Mouse (Mus musculus) midbrain, embryonic 11.5 days (tissue): ENCODE data around the gene Rtl8b. TPM values are rescaled to one million over a fixed set of nuclear protein-coding genes. Genes with fewer than 3 reads are reported as not detected.
"Not testable (repeated sequence)": the region's sequence is repeated elsewhere in the genome, so short reads cannot be mapped to it uniquely, and the experiment has no call there.

Experiments used
- ATAC-seq: fragments of 200-750 bp; cut with Nextera tagmentation; 2 replicates; pipeline ENCODE4 v1.8.0; 2017; ENCODE audit warnings: moderate TSS enrichment, moderate library complexity; ENCODE audit not compliant: low FRiP score
- DNase-seq: peaks from one replicate; pipeline ENCODE4 v3.0.0; 2015; ENCODE audit warnings: low spot score; ENCODE audit errors: missing footprints
- H3K27ac ChIP-seq: fragments of 300-500 bp; sonication (generic); 2 replicates; pipeline ENCODE4 v1.5.1; 2014; ENCODE audit warnings: low read depth, low read length
- H3K27me3 ChIP-seq: fragments of 300-500 bp; sonication (generic); 2 replicates; pipeline ENCODE4 v1.6.1; 2014; ENCODE audit warnings: mild to moderate bottlenecking, low read length, moderate library complexity, mixed read lengths; ENCODE audit not compliant: control insufficient read depth, insufficient read depth
- H3K36me3 ChIP-seq: fragments of 300-500 bp; sonication (generic); 2 replicates; pipeline ENCODE4 v1.6.1; 2014; ENCODE audit warnings: mild to moderate bottlenecking, low read length, moderate library complexity, mixed read lengths; ENCODE audit not compliant: control insufficient read depth, insufficient read depth
- H3K4me1 ChIP-seq: fragments of 300-500 bp; sonication (generic); 2 replicates; pipeline ENCODE4 v1.6.1; 2014; ENCODE audit warnings: low read length; ENCODE audit not compliant: control insufficient read depth, insufficient read depth
- H3K4me2 ChIP-seq: fragments of 300-500 bp; sonication (generic); 2 replicates; pipeline ENCODE4 v1.6.1; 2014; ENCODE audit warnings: mild to moderate bottlenecking, moderate library complexity
- H3K4me3 ChIP-seq: fragments of 300-500 bp; sonication (generic); 2 replicates; pipeline ENCODE4 v1.5.1; 2014; ENCODE audit warnings: low read depth, low read length
- H3K9ac ChIP-seq: fragments of 300-500 bp; sonication (generic); 2 replicates; pipeline ENCODE4 v1.6.1; 2014; ENCODE audit warnings: low read length
- H3K9me3 ChIP-seq: fragments of 300-500 bp; sonication (generic); 2 replicates; pipeline ENCODE4 v1.6.1; 2016; ENCODE audit warnings: low read length; ENCODE audit not compliant: control insufficient read depth
- WGBS: fragments of 180-500 bp; shearing (Covaris S2); extraction: QIAGEN DNeasy Blood & Tissue Kit; methylation state at CpG from one replicate; pipeline ENCODE4 v1.1.7; 2014; 5-methylcytosine and 5-hydroxymethylcytosine counted together
- polyA plus RNA-seq: library from polyadenylated mRNA; unstranded; fragments of >200 nt; fragmentation: Nextera tagmentation; extraction: Ambion mirVana; gene quantifications from 2 replicates; pipeline ENCODE4 v1.2.1, GENCODE M21; 2014

Gene Rtl8b
- polyA plus RNA-seq: 74.0 and 80.3 TPM in 2 replicates

GRCm38 (mm10) chrX:53670294-53670693 lies at the start of gene Rtl8b:
Gene Rtl8b, minus strand, starts transcription at chrX:53670408.
- Histone ChIP-seq H3K4me3 (peak within 1 kb of the TSS; percentile 8; the same call in 1 of the 2 replicates), H3K36me3 (no peaks in the 10 kb centered on the region), H3K9me3 (no peaks in the 10 kb centered on the region), H3K4me2 (peak within 1 kb of the TSS; percentile 30; the same call in 1 of the 2 replicates), H3K9ac (peak within 1 kb of the TSS; percentile 14; the same call in 1 of the 2 replicates), H3K27ac (no peak within 1 kb of the TSS), H3K4me1 (no peaks in the 10 kb centered on the region), H3K27me3 (no peaks in the 10 kb centered on the region)
- 28% methylated on average over 10 of the region's 15 CpGs for WGBS
- ATAC-seq (peak; percentile 92), DNase-seq (peak; percentile 95)

- Histone ChIP-seq H3K4me1 (peaks cover 2% of the 10 kb centered on the region; the same call in 1 of the 2 replicates), H3K4me3 (peak overlapping the region; percentile 14; the same call in 1 of the 2 replicates), H3K36me3 (no peaks in the 10 kb centered on the region), H3K9ac (peak overlapping the region; percentile 33), H3K27me3 (no peaks in the 10 kb centered on the region), H3K27ac (no peak overlapping the region), H3K9me3 (no peaks in the 10 kb centered on the region), H3K4me2 (peak overlapping the region; percentile 39)
- DNase-seq: peak; percentile 91
- 21% methylated on average over 46 of the region's 49 CpGs for WGBS
- peak; percentile 87 for ATAC-seq
Observed at GRCm38 (mm10) chrX:53716323-53717182, 46.3 kb upstream of the Rtl8b start.

DNA sequence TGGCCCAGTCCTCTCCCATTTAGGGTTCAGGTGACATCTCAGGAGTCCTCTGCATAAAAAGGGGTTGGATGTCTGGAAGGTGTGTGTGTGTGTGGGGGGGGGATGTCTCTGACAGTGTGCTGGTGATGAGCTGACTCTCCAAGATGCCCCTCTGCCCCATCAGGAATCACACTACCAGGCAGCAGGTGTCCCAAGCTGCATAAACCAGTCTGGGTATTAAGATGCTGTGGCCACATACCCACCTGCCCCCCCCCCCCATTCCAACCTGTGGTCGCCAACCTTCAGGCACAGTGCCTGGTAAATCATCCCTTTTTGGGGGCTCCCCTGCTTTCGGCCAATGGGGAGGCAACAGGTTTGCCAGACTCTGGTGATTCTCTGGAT lies 45.7 kb upstream of the Rtl8b start:
- DNase-seq (no peak), ATAC-seq (peak; percentile 41)
- Histone ChIP-seq H3K4me1 (peaks cover 2% of the 10 kb centered on the region; the same call in 1 of the 2 replicates), H3K27ac (no peak overlapping the region), H3K4me3 (no peak overlapping the region), H3K9me3 (no peaks in the 10 kb centered on the region), H3K4me2 (peak overlapping the region; percentile 39), H3K9ac (no peak overlapping the region), H3K36me3 (no peaks in the 10 kb centered on the region), H3K27me3 (no peaks in the 10 kb centered on the region)
- 90% methylated on average over 1 of the region's 2 CpGs for WGBS

DNA sequence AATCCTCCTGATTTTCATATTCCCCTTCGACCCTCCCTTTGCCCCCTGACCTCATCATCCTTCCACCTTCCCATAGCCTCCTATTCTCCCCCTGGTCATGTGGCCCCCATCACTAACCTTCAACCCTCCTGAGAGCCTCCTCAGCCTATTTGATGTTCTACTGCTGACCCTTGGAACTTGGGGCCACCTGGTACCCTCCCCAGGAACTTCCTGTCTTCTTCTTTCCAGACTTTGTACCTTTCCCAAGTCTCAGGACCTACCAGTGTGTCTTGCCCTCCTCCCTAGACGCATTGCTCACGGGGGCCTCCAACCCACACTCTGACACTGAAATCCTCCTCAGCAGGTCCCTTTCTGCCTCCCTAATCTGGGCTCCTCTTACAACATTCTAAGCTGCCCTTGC lies 32.5 kb upstream of the Rtl8b start:
- H3K27me3 ChIP-seq: no peaks in the 10 kb centered on the region
- no peak overlapping the region for H3K4me2 ChIP-seq
- H3K9ac ChIP-seq: no peak overlapping the region
- H3K36me3 ChIP-seq: no peaks in the 10 kb centered on the region
- ATAC-seq (no peak), DNase-seq (no peak)
- H3K4me3 ChIP-seq: no peak overlapping the region
- H3K9me3 ChIP-seq: no peaks in the 10 kb centered on the region
- WGBS: 69% methylated on average over 3 of the region's 3 CpGs
- H3K4me1 ChIP-seq: no peaks in the 10 kb centered on the region
- no peak overlapping the region for H3K27ac ChIP-seq

GRCm38 (mm10) chrX:53699225-53699624 lies 29.0 kb upstream of the Rtl8b start:
- no peaks in the 10 kb centered on the region for H3K36me3 ChIP-seq
- H3K4me3 ChIP-seq: no peak overlapping the region
- H3K9me3 ChIP-seq: no peaks in the 10 kb centered on the region
- H3K4me1 ChIP-seq: no peaks in the 10 kb centered on the region
- H3K27ac ChIP-seq: no peak overlapping the region
- H3K4me2 ChIP-seq: no peak overlapping the region
- no peak overlapping the region for H3K9ac ChIP-seq
- 91% methylated on average over 2 of the region's 2 CpGs for WGBS
- DNase-seq: no peak
- H3K27me3 ChIP-seq: no peaks in the 10 kb centered on the region
- ATAC-seq: no peak

DNA sequence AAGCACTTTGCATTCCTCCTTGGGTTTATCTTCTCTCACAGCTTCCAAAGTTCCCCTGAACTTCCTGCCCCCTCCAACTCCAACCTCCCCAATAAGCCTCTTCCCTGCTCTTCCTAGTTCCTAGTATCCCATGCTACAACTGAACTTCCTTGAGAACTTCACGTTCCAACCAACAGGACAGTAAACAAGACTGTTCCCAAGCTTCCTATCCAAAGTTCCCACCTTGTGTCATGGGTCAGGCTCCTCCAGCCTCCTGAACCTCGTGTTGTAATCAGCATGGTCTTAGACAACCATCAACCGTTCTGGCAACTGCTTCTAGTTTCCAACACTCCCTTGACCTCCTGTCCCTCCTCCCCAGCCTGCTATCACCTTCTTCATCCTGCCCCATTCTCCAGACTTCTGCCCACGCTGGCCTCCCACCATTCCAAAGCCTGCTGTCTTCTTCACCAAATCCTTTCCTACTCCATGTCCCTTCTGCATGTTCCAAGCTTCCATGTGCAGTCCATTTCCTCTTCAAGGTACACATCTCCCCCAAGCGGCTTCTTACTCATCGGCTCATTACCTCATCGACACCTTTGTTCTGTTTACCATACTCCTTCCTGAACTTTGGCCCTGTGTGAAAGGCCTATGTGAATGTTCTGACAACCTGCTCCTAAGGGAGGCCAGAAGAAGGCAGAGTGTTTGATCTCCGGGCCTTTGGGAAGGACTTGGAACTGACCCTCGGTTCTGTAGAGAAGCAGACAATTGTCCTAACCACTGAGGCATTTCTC lies 24.0 kb upstream of the Rtl8b start:
- Histone ChIP-seq H3K4me1 (no peaks in the 10 kb centered on the region), H3K27me3 (no peaks in the 10 kb centered on the region), H3K4me2 (no peak overlapping the region), H3K9ac (no peak overlapping the region), H3K9me3 (no peaks in the 10 kb centered on the region), H3K27ac (no peak overlapping the region), H3K4me3 (no peak overlapping the region), H3K36me3 (no peaks in the 10 kb centered on the region)
- DNase-seq (no peak), ATAC-seq (no peak)
- 81% methylated on average over 9 of the region's 9 CpGs for WGBS

DNA sequence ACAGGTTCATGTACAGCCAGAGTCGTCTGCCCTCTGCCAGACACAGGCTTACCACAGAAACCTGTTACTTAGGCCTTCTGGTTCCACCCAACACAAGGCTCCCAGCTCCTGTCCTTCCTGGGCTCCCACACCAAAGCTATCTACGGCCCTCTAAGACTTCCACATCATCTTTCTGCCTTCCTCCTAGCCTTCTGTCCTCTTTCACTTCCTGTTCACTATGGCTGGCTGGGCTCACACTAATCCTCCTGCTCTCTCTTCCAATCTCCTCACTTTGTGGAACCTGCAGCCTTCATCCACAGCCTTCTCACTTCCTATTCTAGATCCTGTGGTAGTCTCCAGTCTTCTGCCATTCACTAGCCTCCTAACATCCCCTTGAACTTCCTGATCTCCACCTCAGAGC lies 22.9 kb upstream of the Rtl8b start:
- DNase-seq (no peak), ATAC-seq (no peak)
- no peak overlapping the region for H3K27ac ChIP-seq
- H3K4me1 ChIP-seq: no peaks in the 10 kb centered on the region
- no peaks in the 10 kb centered on the region for H3K9me3 ChIP-seq
- WGBS: 71% methylated on average over 2 of the region's 2 CpGs
- no peak overlapping the region for H3K4me3 ChIP-seq
- no peaks in the 10 kb centered on the region for H3K36me3 ChIP-seq
- H3K4me2 ChIP-seq: no peak overlapping the region
- no peak overlapping the region for H3K9ac ChIP-seq
- no peaks in the 10 kb centered on the region for H3K27me3 ChIP-seq

DNA sequence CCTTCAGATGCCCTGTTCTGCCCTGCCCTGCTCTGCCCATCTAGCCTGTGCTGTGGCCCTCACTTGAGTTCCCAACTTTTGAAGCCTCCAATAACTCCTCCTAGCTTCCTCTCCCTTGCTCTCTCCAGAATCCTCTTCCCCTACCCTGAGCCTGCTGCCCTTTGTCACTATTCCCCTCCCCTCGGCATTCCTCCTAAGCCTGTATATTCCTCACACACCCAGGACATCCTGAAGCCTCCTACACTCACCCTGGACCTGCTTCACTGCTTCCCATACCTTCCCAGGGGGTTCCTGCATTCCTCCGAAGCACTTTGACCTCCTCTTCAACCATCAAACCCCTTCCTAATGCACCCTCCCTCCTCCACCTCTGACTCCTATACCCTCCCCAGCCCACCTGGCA lies 21.9 kb upstream of the Rtl8b start:
- H3K27me3 ChIP-seq: no peaks in the 10 kb centered on the region
- no peak overlapping the region for H3K9ac ChIP-seq
- no peaks in the 10 kb centered on the region for H3K9me3 ChIP-seq
- ATAC-seq (no peak), DNase-seq (no peak)
- WGBS: 68% methylated on average over 2 of the region's 2 CpGs
- H3K27ac ChIP-seq: no peak overlapping the region
- H3K4me2 ChIP-seq: no peak overlapping the region
- no peaks in the 10 kb centered on the region for H3K4me1 ChIP-seq
- H3K4me3 ChIP-seq: no peak overlapping the region
- no peaks in the 10 kb centered on the region for H3K36me3 ChIP-seq

- H3K4me3 ChIP-seq, H3K27me3 ChIP-seq, H3K9me3 ChIP-seq, DNase-seq, ATAC-seq, H3K4me2 ChIP-seq, H3K9ac ChIP-seq, H3K4me1 ChIP-seq, H3K27ac ChIP-seq, H3K36me3 ChIP-seq: not testable (repeated sequence)
- WGBS: 82% methylated on average over 2 of the region's 4 CpGs
Observed at GRCm38 (mm10) chrX:53684676-53685075, 14.5 kb upstream of the Rtl8b start.
